Mouse (Mus musculus) midbrain, embryonic 11.5 days (tissue): Measurements from ENCODE around the gene Hspb11. TPM values are rescaled to one million over a fixed set of nuclear protein-coding genes. Genes with fewer than 3 reads are reported as not detected.

Experiments
- ATAC-seq: fragments of 200-750 bp; cut with Nextera tagmentation; 2 replicates; pipeline ENCODE4 v1.8.0; 2017; ENCODE audit warnings: moderate TSS enrichment, moderate library complexity; ENCODE audit not compliant: low FRiP score
- DNase-seq: peaks from one replicate; pipeline ENCODE4 v3.0.0; 2015; ENCODE audit warnings: low spot score; ENCODE audit errors: missing footprints
- H3K27ac ChIP-seq: fragments of 300-500 bp; sonication (generic); 2 replicates; pipeline ENCODE4 v1.5.1; 2014; ENCODE audit warnings: low read depth, low read length
- H3K27me3 ChIP-seq: fragments of 300-500 bp; sonication (generic); 2 replicates; pipeline ENCODE4 v1.6.1; 2014; ENCODE audit warnings: mild to moderate bottlenecking, low read length, moderate library complexity, mixed read lengths; ENCODE audit not compliant: control insufficient read depth, insufficient read depth
- H3K36me3 ChIP-seq: fragments of 300-500 bp; sonication (generic); 2 replicates; pipeline ENCODE4 v1.6.1; 2014; ENCODE audit warnings: mild to moderate bottlenecking, low read length, moderate library complexity, mixed read lengths; ENCODE audit not compliant: control insufficient read depth, insufficient read depth
- H3K4me1 ChIP-seq: fragments of 300-500 bp; sonication (generic); 2 replicates; pipeline ENCODE4 v1.6.1; 2014; ENCODE audit warnings: low read length; ENCODE audit not compliant: control insufficient read depth, insufficient read depth
- H3K4me2 ChIP-seq: fragments of 300-500 bp; sonication (generic); 2 replicates; pipeline ENCODE4 v1.6.1; 2014; ENCODE audit warnings: mild to moderate bottlenecking, moderate library complexity
- H3K4me3 ChIP-seq: fragments of 300-500 bp; sonication (generic); 2 replicates; pipeline ENCODE4 v1.5.1; 2014; ENCODE audit warnings: low read depth, low read length
- H3K9ac ChIP-seq: fragments of 300-500 bp; sonication (generic); 2 replicates; pipeline ENCODE4 v1.6.1; 2014; ENCODE audit warnings: low read length
- H3K9me3 ChIP-seq: fragments of 300-500 bp; sonication (generic); 2 replicates; pipeline ENCODE4 v1.6.1; 2016; ENCODE audit warnings: low read length; ENCODE audit not compliant: control insufficient read depth
- WGBS: fragments of 180-500 bp; shearing (Covaris S2); extraction: QIAGEN DNeasy Blood & Tissue Kit; methylation state at CpG from one replicate; pipeline ENCODE4 v1.1.7; 2014; 5-methylcytosine and 5-hydroxymethylcytosine counted together
- polyA plus RNA-seq: library from polyadenylated mRNA; unstranded; fragments of >200 nt; fragmentation: Nextera tagmentation; extraction: Ambion mirVana; gene quantifications from 2 replicates; pipeline ENCODE4 v1.2.1, GENCODE M21; 2014

The Hspb11 gene
- polyA plus RNA-seq, 1 experiment from 2014 or later, result 30.2 TPM

GRCm38 (mm10) chr4:107278188-107278707 is 24.9 kb downstream of the Hspb11 start:
- Histone ChIP-seq H3K4me2 (peak overlapping the region; percentile 32), H3K9ac (no peak overlapping the region), H3K36me3 (no peaks in the 10 kb centered on the region), H3K4me3 (no peak overlapping the region), H3K9me3 (no peaks in the 10 kb centered on the region), H3K27me3 (peaks cover 5% of the 10 kb centered on the region; the same call in 1 of the 2 replicates), H3K27ac (no peak overlapping the region), H3K4me1 (peaks cover 11% of the 10 kb centered on the region)
- ATAC-seq, result peak; percentile 58
- 8% methylated on average over 8 of the region's 8 CpGs for WGBS
- DNase-seq, result peak; percentile 92

GRCm38 (mm10) chr4:107280843-107281475 is 27.6 kb downstream of the Hspb11 start:
- WGBS, result 75% methylated on average over 7 of the region's 7 CpGs
- H3K4me2 ChIP-seq, result no peak overlapping the region
- ATAC-seq (no peak), DNase-seq (peak; percentile 79)
- no peaks in the 10 kb centered on the region for H3K9me3 ChIP-seq
- no peak overlapping the region for H3K9ac ChIP-seq
- peaks cover 11% of the 10 kb centered on the region for H3K4me1 ChIP-seq
- no peak overlapping the region for H3K4me3 ChIP-seq
- H3K36me3 ChIP-seq, result no peaks in the 10 kb centered on the region
- H3K27me3 ChIP-seq, result peaks cover 5% of the 10 kb centered on the region; the same call in 1 of the 2 replicates
- no peak overlapping the region for H3K27ac ChIP-seq

GRCm38 (mm10) chr4:107285446-107286200 is 32.2 kb downstream of the Hspb11 start:
- no peak for ATAC-seq
- H3K9me3 ChIP-seq, result no peaks in the 10 kb centered on the region
- no peaks in the 10 kb centered on the region for H3K4me1 ChIP-seq
- peaks cover under 1% of the 10 kb centered on the region; the same call in 1 of the 2 replicates for H3K27me3 ChIP-seq
- no peak overlapping the region for H3K4me3 ChIP-seq
- no peak overlapping the region for H3K27ac ChIP-seq
- no peak overlapping the region for H3K9ac ChIP-seq
- WGBS, result 84% methylated on average over 3 of the region's 3 CpGs
- H3K36me3 ChIP-seq, result no peaks in the 10 kb centered on the region
- DNase-seq, result peak; percentile 57
- no peak overlapping the region for H3K4me2 ChIP-seq

GRCm38 (mm10) chr4:107286386-107286785 is 33.0 kb downstream of the Hspb11 start:
- Histone ChIP-seq H3K36me3 (no peaks in the 10 kb centered on the region), H3K27me3 (no peaks in the 10 kb centered on the region), H3K9me3 (no peaks in the 10 kb centered on the region), H3K4me1 (no peaks in the 10 kb centered on the region), H3K9ac (no peak overlapping the region), H3K4me3 (no peak overlapping the region), H3K4me2 (no peak overlapping the region), H3K27ac (no peak overlapping the region)
- WGBS, result 94% methylated on average over 8 of the region's 8 CpGs
- DNase-seq (peak; percentile 56), ATAC-seq (no peak)

GRCm38 (mm10) chr4:107287517-107287916 is 34.1 kb downstream of the Hspb11 start:
- H3K4me1 ChIP-seq, result no peaks in the 10 kb centered on the region
- DNase-seq, result peak; percentile 17
- whole genome bisulfite sequencing, result 90% methylated on average over 2 of the region's 2 CpGs
- no peak overlapping the region for H3K27ac ChIP-seq
- H3K36me3 ChIP-seq, result no peaks in the 10 kb centered on the region
- no peak for ATAC-seq
- H3K4me2 ChIP-seq, result no peak overlapping the region
- no peak overlapping the region for H3K9ac ChIP-seq
- no peaks in the 10 kb centered on the region for H3K9me3 ChIP-seq
- H3K4me3 ChIP-seq, result no peak overlapping the region
- H3K27me3 ChIP-seq, result no peaks in the 10 kb centered on the region

GRCm38 (mm10) chr4:107291611-107292272 is 38.3 kb downstream of the Hspb11 start:
- Histone ChIP-seq H3K27ac (no peak overlapping the region), H3K9ac (no peak overlapping the region), H3K9me3 (no peaks in the 10 kb centered on the region), H3K4me3 (no peak overlapping the region), H3K36me3 (no peaks in the 10 kb centered on the region), H3K4me1 (no peaks in the 10 kb centered on the region), H3K4me2 (no peak overlapping the region), H3K27me3 (no peaks in the 10 kb centered on the region)
- no peak for ATAC-seq
- 91% methylated on average over 7 of the region's 7 CpGs for WGBS
- DNase-seq, result peak; percentile 23

GRCm38 (mm10) chr4:107292273-107292662 is 38.9 kb downstream of the Hspb11 start:
- 78% methylated on average over 4 of the region's 4 CpGs for WGBS
- H3K4me2 ChIP-seq, result no peak overlapping the region

GRCm38 (mm10) chr4:107298071-107298606 is 44.7 kb downstream of the Hspb11 start:
- no peak overlapping the region for H3K4me2 ChIP-seq
- H3K4me3 ChIP-seq, result no peak overlapping the region
- H3K27ac ChIP-seq, result no peak overlapping the region
- DNase-seq (peak; percentile 28), ATAC-seq (no peak)
- H3K36me3 ChIP-seq, result no peaks in the 10 kb centered on the region
- WGBS, result 83% methylated on average over 8 of the region's 8 CpGs
- no peaks in the 10 kb centered on the region for H3K27me3 ChIP-seq
- H3K9ac ChIP-seq, result no peak overlapping the region
- no peaks in the 10 kb centered on the region for H3K4me1 ChIP-seq
- no peaks in the 10 kb centered on the region for H3K9me3 ChIP-seq

More at GRCm38 (mm10) chr4:107292273-107292662, 38.9 kb downstream of the Hspb11 start:
- H3K36me3 ChIP-seq, result no peaks in the 10 kb centered on the region
- ATAC-seq, result no peak
- H3K4me3 ChIP-seq, result no peak overlapping the region
- no peaks in the 10 kb centered on the region for H3K4me1 ChIP-seq
- no peak for DNase-seq
- H3K9me3 ChIP-seq, result no peaks in the 10 kb centered on the region
- H3K27ac ChIP-seq, result no peak overlapping the region
- no peak overlapping the region for H3K9ac ChIP-seq
- H3K27me3 ChIP-seq, result no peaks in the 10 kb centered on the region
